Mouse (Mus musculus) thymus, postnatal 14 days (tissue): Measurements from ENCODE around the gene Rabgap1l.

ENCODE experiments used
- DNase-seq: peaks from one replicate; pipeline ENCODE4 v3.0.0; 2021

Rabgap1l gene

DNA sequence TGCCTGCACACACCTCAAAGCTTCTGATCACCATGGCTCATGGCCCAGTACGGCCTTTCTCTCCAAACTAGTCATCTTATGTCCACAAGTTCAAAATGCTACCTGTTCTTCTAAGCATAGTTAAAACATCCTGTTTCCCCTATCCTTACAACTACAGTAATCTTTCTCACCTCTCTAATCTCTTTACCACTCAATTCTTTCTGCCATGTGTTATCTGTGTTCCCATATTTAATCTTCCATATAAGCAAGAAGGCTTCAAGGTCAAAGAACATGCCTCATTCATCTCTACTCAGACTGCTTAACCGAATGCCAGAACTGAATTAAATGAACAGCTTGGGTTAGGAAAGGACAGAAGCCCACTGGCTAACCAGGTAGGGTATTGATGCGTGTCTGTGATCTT, 5.8 kb downstream of the Rabgap1l start:
- DNase-seq: no peak

DNA sequence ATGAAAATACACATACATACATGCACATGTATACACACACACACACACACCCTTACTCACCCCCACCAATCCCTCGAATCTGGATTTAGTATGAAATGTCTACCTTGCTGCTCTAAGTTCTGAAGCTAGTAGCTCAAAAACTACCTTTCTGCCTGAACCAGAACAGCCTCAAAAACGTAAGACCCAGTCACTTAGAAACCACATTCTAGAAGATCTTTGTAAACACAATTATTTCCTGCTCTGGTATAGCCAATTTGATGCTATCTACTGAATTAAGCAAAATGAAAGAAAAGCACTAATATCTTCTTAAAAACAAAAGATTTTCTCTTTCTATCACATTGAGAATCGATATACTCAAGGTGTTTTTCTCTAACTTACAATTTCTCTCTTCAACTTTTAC, 6.4 kb downstream of the Rabgap1l start:
- DNase-seq: no peak

DNA sequence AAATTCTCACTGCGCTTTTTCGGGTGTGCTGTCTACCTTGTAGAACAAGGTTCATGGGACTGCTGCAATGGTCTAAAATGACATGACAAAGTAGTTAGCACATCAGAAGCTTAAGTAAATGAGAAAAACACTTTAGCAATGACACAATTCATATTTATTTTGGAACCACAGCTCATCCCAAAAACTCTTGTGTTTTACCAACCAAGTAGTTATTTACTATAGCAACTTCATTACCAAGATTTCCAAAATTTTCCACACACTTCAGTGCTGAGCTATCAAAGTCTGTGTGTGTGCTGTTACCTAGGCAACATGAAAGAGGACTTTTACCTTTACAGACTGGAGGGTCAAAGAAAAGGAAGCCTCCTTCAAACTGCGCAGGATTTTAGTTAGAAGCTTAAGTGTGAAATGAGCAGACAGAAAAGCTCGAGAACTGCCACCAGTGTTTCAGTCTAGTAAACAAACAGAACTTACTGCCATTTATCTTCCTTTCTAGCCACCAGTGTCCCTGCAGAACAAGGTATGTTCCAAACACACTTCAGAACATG, 7.3 kb downstream of the Rabgap1l start:
- no peak for DNase-seq

DNA sequence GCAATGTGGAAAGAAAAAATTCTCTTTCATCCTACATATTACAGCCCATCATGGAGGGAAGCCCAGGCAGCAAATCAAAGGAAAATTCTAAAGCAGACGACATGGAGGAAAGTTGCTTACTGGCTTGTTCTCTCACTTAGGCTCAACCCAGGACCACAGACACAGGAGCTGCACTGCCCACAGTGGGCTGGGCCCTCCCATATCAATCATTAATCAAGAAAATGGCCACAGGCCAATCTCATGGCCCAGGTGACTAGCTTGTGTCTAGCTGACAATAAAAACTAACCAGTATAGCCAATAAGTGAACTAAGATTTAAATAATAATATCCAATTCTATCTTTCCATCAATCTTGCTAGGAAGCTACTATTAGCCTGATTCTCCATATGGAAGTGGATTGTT, 8.9 kb downstream of the Rabgap1l start:
- DNase-seq: no peak

DNA sequence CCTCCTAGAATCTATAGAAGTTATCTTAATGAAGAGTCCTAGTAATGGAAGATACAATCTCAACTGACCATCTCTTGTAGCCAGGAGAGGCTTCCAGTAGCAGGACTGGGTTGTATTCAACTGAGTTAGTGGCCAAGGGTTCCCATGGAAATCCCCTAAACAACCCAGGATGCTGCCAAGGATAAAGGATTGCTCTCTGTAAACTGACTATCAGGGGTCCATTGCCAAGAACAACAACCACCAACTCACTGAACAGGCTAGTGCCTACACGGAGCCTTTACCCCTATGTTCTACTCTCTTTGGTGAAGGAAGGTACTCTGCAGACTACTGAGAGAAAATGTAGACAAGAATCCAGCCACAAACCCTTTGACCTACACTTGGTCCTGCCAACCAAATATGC, 18.8 kb downstream of the Rabgap1l start:
- no peak for DNase-seq

DNA sequence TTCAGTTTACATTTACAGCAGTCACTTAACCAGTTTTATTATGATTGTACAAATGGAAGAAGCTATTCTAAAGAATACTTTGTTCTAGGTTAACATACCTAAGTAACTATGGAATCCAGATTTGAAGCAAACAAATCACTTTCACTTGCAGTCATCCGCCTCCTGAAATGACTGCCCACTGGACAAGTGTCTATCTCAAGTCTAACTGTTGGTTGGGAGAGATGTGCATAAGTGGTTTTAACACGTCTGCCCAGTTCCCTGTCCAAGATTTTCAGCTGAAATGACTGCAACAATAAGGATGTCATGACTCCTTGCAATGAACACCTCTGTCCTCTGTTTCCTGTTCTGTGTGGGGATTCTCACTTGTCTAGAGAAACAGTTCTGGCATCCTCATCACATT, 27.4 kb downstream of the Rabgap1l start:
- DNase-seq: no peak

DNA sequence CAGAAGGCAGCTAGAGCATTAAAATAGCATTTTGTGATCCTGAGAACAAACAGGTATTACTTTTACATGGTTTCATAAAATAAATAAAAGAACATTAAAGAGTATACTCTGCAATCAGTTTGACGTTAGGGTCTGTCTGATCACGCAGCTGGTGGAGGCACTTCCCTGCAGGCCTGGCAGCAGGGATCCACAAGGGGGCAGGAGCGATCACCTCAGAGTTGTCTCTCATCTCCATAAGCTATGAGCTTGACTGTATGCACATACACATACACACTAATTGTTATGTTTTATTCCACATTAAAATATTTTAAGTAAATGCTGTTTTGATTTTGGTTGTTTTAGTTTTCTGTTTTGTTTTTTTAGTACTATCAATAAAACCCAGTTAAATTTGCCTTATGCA, 34.8 kb downstream of the Rabgap1l start:
- peak; percentile 81 for DNase-seq

DNA sequence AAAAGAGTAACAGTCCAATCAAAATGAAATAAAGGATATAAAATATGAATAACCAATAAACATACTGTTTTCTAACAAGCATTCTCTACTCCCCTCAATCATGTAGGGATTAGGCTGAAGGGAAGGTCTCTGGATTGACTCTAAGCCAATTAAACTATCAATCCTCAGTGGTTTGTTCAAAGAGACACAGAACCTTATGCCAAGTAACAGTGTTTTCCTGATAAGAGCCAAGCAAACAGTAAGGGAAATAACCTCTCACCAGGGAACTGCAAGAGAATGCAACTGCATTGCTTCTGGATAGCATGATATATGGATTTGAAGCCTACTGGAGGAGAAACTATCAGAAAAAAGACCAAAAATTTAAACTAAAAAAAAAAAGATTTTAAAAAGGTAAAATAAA, 37.7 kb downstream of the Rabgap1l start:
- DNase-seq: no peak

DNA sequence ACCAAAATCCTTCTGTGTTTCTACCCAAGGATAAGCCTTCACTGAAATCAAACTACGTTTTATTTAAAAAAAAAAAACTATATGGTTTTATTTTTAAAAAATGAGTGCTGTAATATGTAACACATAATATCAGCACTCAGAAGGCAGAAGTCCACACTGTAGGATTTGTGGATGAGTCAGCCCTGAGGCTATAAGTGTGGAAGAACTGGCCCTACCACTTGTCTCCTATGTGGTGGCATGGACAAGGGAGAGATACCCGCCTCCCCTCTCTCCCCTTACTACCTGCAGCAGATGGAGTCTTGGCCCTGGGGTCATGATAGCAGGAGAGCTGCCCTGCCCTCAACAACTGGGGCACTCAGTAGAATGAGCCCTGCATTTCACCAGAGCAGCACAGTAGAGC, 42.4 kb downstream of the Rabgap1l start:
- DNase-seq: no peak

DNA sequence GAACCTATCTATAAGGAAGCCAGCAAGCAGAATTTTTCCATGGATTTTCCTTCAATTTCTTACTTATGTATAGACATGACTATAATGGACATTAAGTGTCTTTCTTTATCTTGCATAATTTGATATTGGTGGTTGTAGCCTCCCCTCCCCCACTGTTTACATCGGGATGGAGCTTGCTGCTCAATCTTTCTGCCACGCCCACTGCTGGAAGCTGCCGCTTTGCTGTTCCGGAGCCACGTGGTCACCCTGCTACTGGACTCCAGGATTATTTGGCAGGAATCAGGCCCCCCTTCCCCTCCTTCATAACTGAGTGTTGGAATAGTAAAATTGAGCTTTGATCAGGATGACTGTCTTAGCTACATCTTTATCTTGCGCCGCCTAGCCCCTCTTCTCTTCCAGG, 46.2 kb downstream of the Rabgap1l start:
- no peak for DNase-seq

DNA sequence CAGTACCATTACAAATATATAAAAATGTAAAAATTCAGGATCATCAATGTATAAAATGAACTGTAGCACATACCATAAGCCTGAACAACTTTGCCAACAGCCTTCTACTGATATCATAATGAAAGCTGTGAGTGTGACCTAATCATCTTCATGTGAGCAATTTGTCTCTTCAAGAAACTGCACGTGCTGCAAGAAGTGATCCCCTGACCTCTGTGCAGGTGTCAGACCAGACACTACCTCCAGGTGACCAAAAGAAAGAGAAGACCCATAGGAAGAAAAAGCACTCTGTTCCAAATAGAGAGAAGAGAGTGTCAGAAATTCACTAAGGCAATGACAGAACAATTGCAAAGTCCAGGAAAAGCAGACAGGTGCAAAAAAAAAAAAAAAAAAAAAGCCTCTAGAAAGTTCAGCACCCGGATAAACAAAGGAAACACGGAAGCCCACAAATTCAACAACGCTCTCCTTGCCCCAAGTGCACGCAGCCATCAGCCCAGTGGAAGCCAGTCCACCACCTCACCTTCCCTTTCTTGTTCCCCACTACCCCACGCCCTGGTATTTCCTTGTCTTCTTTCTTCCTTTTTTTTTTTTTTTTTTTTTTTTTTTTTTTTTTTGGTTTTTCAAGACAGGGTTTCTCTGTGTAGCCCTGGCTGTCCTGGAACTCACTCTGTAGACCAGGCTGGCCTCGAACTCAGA, 47.6 kb downstream of the Rabgap1l start:
- no peak for DNase-seq

DNA sequence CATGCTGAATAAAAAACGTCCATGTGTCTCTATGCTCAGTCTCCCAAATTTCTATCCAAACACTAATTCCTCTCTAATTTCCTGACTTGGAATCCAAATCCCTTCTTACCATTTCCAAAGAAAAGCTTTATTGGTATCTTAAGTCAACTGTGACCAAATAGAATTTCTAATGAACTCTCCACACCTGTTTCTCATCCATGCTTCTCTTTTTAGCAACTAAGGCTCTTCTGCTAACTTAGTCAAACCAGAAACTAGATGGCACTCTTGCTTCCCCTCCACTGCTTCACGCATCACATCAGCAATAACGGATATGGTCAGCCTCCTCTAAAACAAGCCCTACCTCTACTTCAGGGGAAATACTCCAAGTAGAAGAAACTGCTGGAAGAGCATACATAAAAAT, 49.0 kb downstream of the Rabgap1l start:
- no peak for DNase-seq

DNA sequence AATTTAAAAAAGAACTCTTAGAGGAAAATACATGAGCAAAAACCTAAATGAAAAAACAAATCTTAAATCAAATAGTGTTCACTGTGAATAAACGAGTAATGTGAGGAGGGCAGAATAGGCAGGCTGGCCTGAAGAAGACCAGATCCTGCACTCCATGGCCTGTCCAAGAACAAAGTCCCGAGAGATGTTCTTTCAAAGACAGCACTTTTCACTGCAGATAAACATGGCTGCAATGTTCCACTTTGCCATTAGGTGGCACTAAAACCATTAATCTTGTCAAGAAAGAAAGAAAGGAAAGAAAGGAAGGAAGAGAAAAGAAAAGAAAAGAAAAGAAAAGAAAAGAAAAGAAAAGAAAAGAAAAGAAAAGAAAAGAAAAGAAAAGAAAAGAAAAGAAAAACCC, 49.8 kb downstream of the Rabgap1l start:
- peak; percentile 54 for DNase-seq

DNA sequence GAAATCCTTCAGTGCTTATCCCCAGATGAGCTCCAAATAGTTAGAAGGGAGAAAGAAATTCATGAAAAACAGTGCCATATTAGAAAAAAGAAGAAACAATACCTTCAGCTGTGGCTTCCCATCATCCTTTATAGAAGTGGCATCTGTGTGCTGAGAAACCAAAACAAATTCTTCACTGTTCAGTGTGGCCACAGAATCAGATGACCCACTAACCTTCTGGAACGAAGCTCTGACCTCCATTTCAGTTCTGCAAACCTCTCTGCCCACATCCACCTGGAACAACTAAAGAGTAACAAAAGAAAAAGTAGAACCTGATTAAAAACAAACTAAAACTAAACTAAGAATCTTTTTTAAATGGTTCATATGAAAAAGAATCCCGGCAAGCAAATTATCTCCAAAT, 52.4 kb downstream of the Rabgap1l start:
- no peak for DNase-seq

DNA sequence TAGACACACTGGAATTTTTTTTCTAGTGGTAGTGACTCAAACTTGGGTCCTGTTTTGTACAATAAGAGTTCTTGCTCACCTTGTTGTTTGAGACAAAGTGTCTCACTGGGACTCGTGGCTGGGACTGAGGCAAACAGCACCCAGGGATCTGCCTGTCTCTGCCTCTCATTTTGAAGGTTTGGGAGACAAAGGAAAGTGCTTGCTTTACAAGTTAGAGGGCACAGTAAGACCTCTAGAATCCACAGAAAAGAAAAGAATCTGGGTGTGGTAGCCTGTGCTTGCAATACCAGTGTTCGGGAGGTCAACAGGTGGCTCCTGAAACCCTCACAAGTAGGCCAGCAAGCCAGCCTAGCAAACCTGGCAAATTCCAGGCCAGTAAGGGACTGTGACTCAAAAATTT, 58.3 kb downstream of the Rabgap1l start:
- no peak for DNase-seq

DNA sequence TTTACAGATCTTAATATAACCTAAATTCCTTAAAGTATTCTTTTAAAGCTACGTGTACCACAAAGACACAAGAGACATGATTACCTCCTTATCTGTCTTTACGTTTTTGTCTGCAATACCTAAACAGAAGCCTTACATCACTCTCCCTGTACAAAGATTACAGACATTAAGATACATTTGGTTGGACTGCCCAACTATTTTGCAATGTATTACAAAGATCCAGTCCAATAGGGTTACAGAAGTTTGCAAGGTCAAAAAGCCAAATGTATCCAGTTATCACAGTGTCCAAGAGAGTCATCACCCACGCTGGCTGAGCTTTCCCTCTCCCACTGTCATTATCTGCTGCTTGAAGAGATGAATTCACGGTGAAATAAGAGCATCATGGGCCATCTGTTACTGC, 63.1 kb downstream of the Rabgap1l start:
- DNase-seq: no peak

DNA sequence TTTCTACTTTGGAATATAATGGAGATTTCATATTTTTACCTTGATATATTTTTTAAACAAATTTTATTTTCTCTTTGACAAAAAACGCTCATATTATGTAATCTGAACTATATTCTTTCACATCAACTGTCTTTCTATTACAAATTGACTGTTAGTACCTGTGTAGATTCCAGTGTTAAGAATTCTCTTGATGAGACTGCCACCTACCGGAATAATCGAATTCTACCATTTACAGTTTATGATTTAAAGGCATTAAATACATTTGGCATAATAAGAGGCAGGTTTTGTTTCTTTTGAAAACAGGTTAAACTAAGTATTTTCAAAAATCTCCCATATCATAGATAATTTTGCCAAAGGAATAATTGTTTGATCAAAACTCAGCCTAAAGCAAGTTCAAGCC, 75.3 kb downstream of the Rabgap1l start:
- peak; percentile 12 for DNase-seq

DNA sequence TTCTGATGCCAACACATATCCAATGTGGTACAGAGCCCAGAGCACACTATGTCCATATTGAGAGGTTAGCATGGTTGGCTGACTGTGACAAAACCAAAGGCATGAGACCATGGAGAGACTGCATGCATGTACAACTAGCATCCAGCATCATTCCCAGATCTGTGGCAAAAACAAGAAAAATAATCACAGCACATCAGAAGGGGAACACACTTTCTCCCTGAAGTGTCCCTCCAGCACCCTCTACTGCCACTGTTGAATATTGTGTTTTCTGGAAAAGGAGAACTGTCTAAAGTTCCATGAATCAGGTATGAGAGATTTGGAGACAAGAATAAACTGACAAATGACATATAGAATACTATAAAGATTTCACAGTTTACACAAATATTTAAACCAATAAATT, 78.3 kb downstream of the Rabgap1l start:
- no peak for DNase-seq

DNA sequence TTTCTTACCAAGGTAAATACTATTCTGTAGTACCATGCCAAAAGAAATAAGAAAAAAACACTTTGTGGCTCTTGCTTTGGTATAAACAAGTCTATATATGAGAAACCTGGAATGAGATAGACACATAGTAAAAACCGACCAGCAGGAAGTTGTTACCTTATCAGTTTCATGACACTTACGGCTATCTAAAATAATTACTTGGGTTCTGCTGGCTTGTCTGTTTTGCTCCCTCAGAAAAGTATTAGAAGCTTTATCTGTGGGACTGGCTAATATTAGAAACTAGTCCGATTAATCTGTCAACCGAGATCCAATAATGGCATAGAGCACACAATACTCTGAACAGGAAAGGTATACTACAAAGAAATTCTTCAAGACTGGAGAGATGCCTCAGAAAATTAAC, 79.1 kb downstream of the Rabgap1l start:
- DNase-seq: no peak

DNA sequence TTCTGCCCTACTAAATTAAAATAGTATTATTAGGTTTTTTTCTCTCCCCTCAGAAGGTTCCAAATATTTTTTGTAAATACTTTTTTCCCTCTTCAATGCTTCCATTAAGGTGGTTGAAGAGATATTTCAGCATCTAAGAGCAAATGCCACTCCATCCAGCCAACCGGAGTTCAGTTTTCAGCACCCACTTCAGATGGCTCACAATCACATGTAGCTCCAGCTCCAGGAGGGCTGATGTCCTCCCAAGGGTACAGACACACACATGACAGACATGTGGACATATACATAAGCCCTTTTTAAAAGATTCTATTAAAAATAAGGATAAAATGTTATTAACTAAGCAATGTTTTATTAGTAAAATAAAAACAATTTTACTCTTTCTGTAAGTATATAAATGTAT, 79.6 kb downstream of the Rabgap1l start:
- DNase-seq: no peak

DNA sequence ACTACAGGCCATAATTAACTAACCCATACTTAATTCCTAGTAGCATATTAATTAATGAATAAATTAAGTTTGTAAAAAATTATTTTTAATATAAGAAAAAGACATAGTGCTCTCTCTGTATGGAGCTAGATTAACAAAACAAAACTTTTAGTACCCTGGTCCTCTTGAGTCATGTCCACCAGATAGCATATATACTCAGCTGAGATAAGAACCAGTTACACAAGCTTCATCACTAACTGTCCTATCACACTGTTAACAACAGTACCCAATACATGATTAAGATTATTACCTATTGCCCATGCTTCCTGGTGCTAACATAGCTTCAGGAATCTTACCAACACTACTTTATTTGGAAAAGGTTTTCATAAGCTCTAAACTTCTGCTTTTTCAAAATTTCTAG, 82.5 kb downstream of the Rabgap1l start:
- DNase-seq: no peak

DNA sequence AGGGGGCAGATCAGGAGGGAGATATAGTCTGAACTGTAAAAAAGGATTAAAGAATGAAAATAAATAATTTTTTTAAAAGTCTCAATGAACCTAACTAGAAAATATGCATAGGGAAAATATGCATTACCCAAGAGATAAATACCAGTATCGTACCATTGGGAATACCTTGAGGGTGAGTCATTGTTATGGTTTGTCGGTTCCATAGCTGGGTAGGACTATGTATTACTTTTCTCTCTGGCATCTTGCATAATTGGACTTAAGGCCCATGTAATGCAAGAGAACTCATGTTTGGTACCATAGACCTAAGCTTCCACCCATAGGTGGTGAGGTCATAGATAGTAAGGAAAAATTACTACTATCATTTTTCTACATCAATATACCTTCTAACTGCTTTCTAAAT, 88.4 kb downstream of the Rabgap1l start:
- DNase-seq: no peak

DNA sequence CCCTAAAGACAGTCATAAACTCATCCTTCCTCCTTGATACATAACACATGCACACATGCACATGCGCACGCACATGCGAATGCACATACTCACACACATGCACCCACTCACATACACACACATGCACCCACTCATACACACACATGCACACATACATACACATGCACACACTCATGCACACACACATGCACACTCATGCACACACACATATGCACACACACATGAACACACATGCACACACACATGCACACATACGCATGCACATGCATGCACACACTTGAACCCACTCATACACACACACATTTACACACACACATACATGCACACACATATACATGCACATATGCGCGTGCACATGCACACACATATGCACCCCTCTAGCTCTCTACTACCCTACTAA, 89.2 kb downstream of the Rabgap1l start:
- no peak for DNase-seq

DNA sequence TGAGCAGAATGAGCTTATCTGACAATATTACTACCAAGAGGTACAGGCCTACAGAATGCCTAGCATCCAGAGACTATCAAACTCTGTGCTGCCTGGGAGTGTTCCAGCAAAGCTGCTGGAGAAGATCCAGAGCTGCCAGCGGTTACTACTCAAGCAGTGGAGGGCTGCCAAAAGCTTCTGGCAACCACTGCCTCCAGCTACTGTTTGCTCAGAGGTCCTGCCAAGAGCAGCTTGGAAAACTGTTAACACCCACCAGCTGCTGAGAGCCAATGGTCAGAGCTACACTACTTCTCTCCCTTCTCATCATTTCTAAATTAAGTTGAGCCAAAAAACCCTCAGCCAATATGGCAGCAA, 99.9 kb downstream of the Rabgap1l start:
- no peak for DNase-seq
